Mouse (Mus musculus) embryonic facial prominence, embryonic 13.5 days (tissue): Measurements from ENCODE around the gene Rfc5. TPM values are rescaled to one million over a fixed set of nuclear protein-coding genes. Genes with fewer than 3 reads are reported as not detected.

Source experiments
- ATAC-seq: fragments of 200-750 bp; cut with Nextera tagmentation; 2 replicates; pipeline ENCODE4 v1.8.0; 2017; ENCODE audit warnings: low read depth; ENCODE audit not compliant: insufficient number of reproducible peaks, insufficient read depth, low FRiP score, low TSS enrichment
- H3K27ac ChIP-seq: fragments of 300-500 bp; sonication (generic); 2 replicates; pipeline ENCODE4 v1.5.1; 2015; ENCODE audit warnings: moderate library complexity, mild to moderate bottlenecking, inconsistent platforms
- H3K27me3 ChIP-seq: fragments of 300-500 bp; sonication (generic); 2 replicates; pipeline ENCODE4 v1.6.1; 2015; ENCODE audit warnings: mild to moderate bottlenecking, inconsistent platforms
- H3K36me3 ChIP-seq: fragments of 300-500 bp; sonication (generic); 2 replicates; pipeline ENCODE4 v1.6.1; 2015; ENCODE audit warnings: mild to moderate bottlenecking, inconsistent platforms
- H3K4me1 ChIP-seq: fragments of 300-500 bp; sonication (generic); 2 replicates; pipeline ENCODE4 v1.6.1; 2015; ENCODE audit warnings: inconsistent platforms
- H3K4me2 ChIP-seq: fragments of 300-500 bp; sonication (generic); 2 replicates; pipeline ENCODE4 v1.6.1; 2015; ENCODE audit warnings: moderate library complexity, mild to moderate bottlenecking, inconsistent platforms
- H3K4me3 ChIP-seq: fragments of 300-500 bp; sonication (generic); 2 replicates; pipeline ENCODE4 v1.5.1; 2015; ENCODE audit warnings: mild to moderate bottlenecking, inconsistent platforms
- H3K9ac ChIP-seq: fragments of 300-500 bp; sonication (generic); 2 replicates; pipeline ENCODE4 v1.6.1; 2015; ENCODE audit warnings: mild to moderate bottlenecking, inconsistent platforms
- H3K9me3 ChIP-seq: fragments of 300-500 bp; sonication (generic); 2 replicates; pipeline ENCODE4 v1.6.1; 2016; ENCODE audit warnings: inconsistent platforms
- WGBS: fragments of 180-500 bp; shearing (Covaris S2); methylation state at CpG from one replicate; pipeline ENCODE4 v1.1.7; 2015; ENCODE audit warnings: mixed read lengths; 5-methylcytosine and 5-hydroxymethylcytosine counted together
- polyA plus RNA-seq: library from polyadenylated mRNA; unstranded; fragments of >200 nt; fragmentation: Nextera tagmentation; extraction: Ambion mirVana; gene quantifications from 2 replicates; pipeline ENCODE4 v1.2.1, GENCODE M21; 2015

Gene Rfc5
- polyA plus RNA-seq, 1 experiment from 2014 or later: 87.7 TPM

GRCm38 (mm10) chr5:117373418-117373817, 15.4 kb downstream of the Rfc5 start:
- H3K4me3 ChIP-seq: no peak overlapping the region
- no peak overlapping the region for H3K27ac ChIP-seq
- H3K27me3 ChIP-seq: no peaks in the 10 kb centered on the region
- 89% methylated on average over 9 of the region's 9 CpGs for WGBS
- H3K9me3 ChIP-seq: no peaks in the 10 kb centered on the region
- no peak overlapping the region for H3K9ac ChIP-seq
- ATAC-seq: no peak
- peaks cover 92% of the 10 kb centered on the region for H3K36me3 ChIP-seq
- H3K4me2 ChIP-seq: no peak overlapping the region
- H3K4me1 ChIP-seq: no peaks in the 10 kb centered on the region

GRCm38 (mm10) chr5:117370592-117370991, 18.3 kb downstream of the Rfc5 start:
- 92% methylated on average over 10 of the region's 10 CpGs for WGBS
- Histone ChIP-seq H3K9ac (no peak overlapping the region), H3K27me3 (no peaks in the 10 kb centered on the region), H3K4me2 (no peak overlapping the region), H3K4me1 (no peaks in the 10 kb centered on the region), H3K36me3 (peaks cover 95% of the 10 kb centered on the region), H3K27ac (no peak overlapping the region), H3K9me3 (no peaks in the 10 kb centered on the region), H3K4me3 (no peak overlapping the region)
- ATAC-seq: no peak

- H3K36me3 ChIP-seq: peaks cover 88% of the 10 kb centered on the region
Measured at GRCm38 (mm10) chr5:117367206-117367605, 21.6 kb downstream of the Rfc5 start.

GRCm38 (mm10) chr5:117365904-117366561, 22.8 kb downstream of the Rfc5 start:
- Histone ChIP-seq H3K27me3 (no peaks in the 10 kb centered on the region), H3K4me1 (peaks cover 19% of the 10 kb centered on the region; the same call in 1 of the 2 replicates), H3K36me3 (peaks cover 76% of the 10 kb centered on the region), H3K4me3 (no peak overlapping the region), H3K27ac (no peak overlapping the region), H3K4me2 (no peak overlapping the region), H3K9me3 (no peaks in the 10 kb centered on the region), H3K9ac (no peak overlapping the region)
- ATAC-seq: no peak
- 89% methylated on average over 13 of the region's 13 CpGs for WGBS

More at GRCm38 (mm10) chr5:117367206-117367605, 21.6 kb downstream of the Rfc5 start:
- no peak for ATAC-seq
- H3K9me3 ChIP-seq: no peaks in the 10 kb centered on the region
- H3K27ac ChIP-seq: no peak overlapping the region
- no peak overlapping the region for H3K4me3 ChIP-seq
- H3K4me2 ChIP-seq: no peak overlapping the region
- no peak overlapping the region for H3K9ac ChIP-seq
- peaks cover 13% of the 10 kb centered on the region; the same call in 1 of the 2 replicates for H3K4me1 ChIP-seq
- 36% methylated on average over 8 of the region's 8 CpGs for WGBS
- H3K27me3 ChIP-seq: no peaks in the 10 kb centered on the region

- Histone ChIP-seq H3K27ac (no peak overlapping the region), H3K4me3 (no peak overlapping the region), H3K27me3 (no peaks in the 10 kb centered on the region), H3K4me1 (peaks cover 31% of the 10 kb centered on the region), H3K9me3 (no peaks in the 10 kb centered on the region), H3K36me3 (peaks cover 64% of the 10 kb centered on the region), H3K9ac (no peak overlapping the region), H3K4me2 (no peak overlapping the region)
- WGBS: 76% methylated on average over 3 of the region's 3 CpGs
- no peak for ATAC-seq
Measured at GRCm38 (mm10) chr5:117364821-117365220, 24.0 kb downstream of the Rfc5 start.

- Histone ChIP-seq H3K27ac (no peak overlapping the region), H3K4me2 (no peak overlapping the region), H3K4me1 (peaks cover 43% of the 10 kb centered on the region), H3K36me3 (peaks cover 48% of the 10 kb centered on the region), H3K9me3 (no peaks in the 10 kb centered on the region), H3K27me3 (no peaks in the 10 kb centered on the region), H3K9ac (no peak overlapping the region), H3K4me3 (no peak overlapping the region)
- no peak for ATAC-seq
- 52% methylated on average over 15 of the region's 15 CpGs for WGBS
Measured at GRCm38 (mm10) chr5:117363066-117363782, 25.6 kb downstream of the Rfc5 start.

GRCm38 (mm10) chr5:117361590-117361989, 27.3 kb downstream of the Rfc5 start:
- ATAC-seq: no peak
- peaks cover 33% of the 10 kb centered on the region for H3K36me3 ChIP-seq
- H3K9ac ChIP-seq: no peak overlapping the region
- 70% methylated on average over 4 of the region's 4 CpGs for WGBS
- no peak overlapping the region for H3K4me3 ChIP-seq
- H3K27ac ChIP-seq: no peak overlapping the region
- H3K27me3 ChIP-seq: no peaks in the 10 kb centered on the region
- peaks cover 43% of the 10 kb centered on the region for H3K4me1 ChIP-seq
- no peak overlapping the region for H3K4me2 ChIP-seq
- no peaks in the 10 kb centered on the region for H3K9me3 ChIP-seq

- peaks cover 48% of the 10 kb centered on the region for H3K4me1 ChIP-seq
- H3K27me3 ChIP-seq: no peaks in the 10 kb centered on the region
- ATAC-seq: no peak
- H3K36me3 ChIP-seq: peaks cover 26% of the 10 kb centered on the region
- H3K4me3 ChIP-seq: no peak overlapping the region
- no peaks in the 10 kb centered on the region for H3K9me3 ChIP-seq
- H3K4me2 ChIP-seq: no peak overlapping the region
- peak overlapping the region; percentile 32; the same call in 1 of the 2 replicates for H3K9ac ChIP-seq
- 47% methylated on average over 13 of the region's 13 CpGs for WGBS
- no peak overlapping the region for H3K27ac ChIP-seq
Measured at GRCm38 (mm10) chr5:117360631-117361541, 28.0 kb downstream of the Rfc5 start.

- Histone ChIP-seq H3K27me3 (no peaks in the 10 kb centered on the region), H3K4me1 (peaks cover 53% of the 10 kb centered on the region), H3K4me2 (peak overlapping the region; percentile 19; the same call in 1 of the 2 replicates), H3K9me3 (no peaks in the 10 kb centered on the region), H3K4me3 (no peak overlapping the region), H3K36me3 (peaks cover 19% of the 10 kb centered on the region), H3K27ac (0 out of 2 replicates have a peak overlapping the region, but pooled peaks have one; percentile 1), H3K9ac (peak overlapping the region; percentile 41; the same call in 1 of the 2 replicates)
- no peak for ATAC-seq
- 46% methylated on average over 13 of the region's 13 CpGs for WGBS
Measured at GRCm38 (mm10) chr5:117360228-117360515, 28.7 kb downstream of the Rfc5 start.

GRCm38 (mm10) chr5:117359497-117360227, 29.2 kb downstream of the Rfc5 start:
- WGBS: 34% methylated on average over 7 of the region's 7 CpGs
- no peaks in the 10 kb centered on the region for H3K27me3 ChIP-seq
- H3K36me3 ChIP-seq: peaks cover 14% of the 10 kb centered on the region
- H3K27ac ChIP-seq: 0 out of 2 replicates have a peak overlapping the region, but pooled peaks have one; percentile 1
- peak overlapping the region; percentile 19; the same call in 1 of the 2 replicates for H3K4me2 ChIP-seq
- H3K4me3 ChIP-seq: no peak overlapping the region
- peaks cover 53% of the 10 kb centered on the region for H3K4me1 ChIP-seq
- H3K9me3 ChIP-seq: no peaks in the 10 kb centered on the region
- no peak for ATAC-seq
- H3K9ac ChIP-seq: peak overlapping the region; percentile 41; the same call in 1 of the 2 replicates

GRCm38 (mm10) chr5:117358725-117359124, 30.1 kb downstream of the Rfc5 start:
- no peaks in the 10 kb centered on the region for H3K9me3 ChIP-seq
- peaks cover 53% of the 10 kb centered on the region for H3K4me1 ChIP-seq
- no peaks in the 10 kb centered on the region for H3K27me3 ChIP-seq
- no peak for ATAC-seq
- H3K9ac ChIP-seq: no peak overlapping the region
- peak overlapping the region; percentile 93 for H3K4me2 ChIP-seq
- peaks cover 5% of the 10 kb centered on the region for H3K36me3 ChIP-seq
- no peak overlapping the region for H3K4me3 ChIP-seq
- WGBS: 35% methylated on average over 11 of the region's 11 CpGs
- no peak overlapping the region for H3K27ac ChIP-seq
